Mouse (Mus musculus): ENCODE data around the gene Ebf1.

GRCm38 (mm10) chr11:44685911-44686361 lies 68.8 kb downstream of the Ebf1 start:
- no peak for TF ChIP-seq CTCF (IDR thresholded peaks at IDR 0.05; ENCODE audit: control insufficient read depth, insufficient read depth, low read length)
- no peak for TF ChIP-seq POLR2A (IDR thresholded peaks at IDR 0.05; ENCODE audit: borderline replicate concordance, control insufficient read depth, low read depth, low read length)

Data from bone marrow, adult 2 months (tissue).